Comparison of ENCODE assay signal across 25 mouse cellular contexts in the genomic region with DNA sequence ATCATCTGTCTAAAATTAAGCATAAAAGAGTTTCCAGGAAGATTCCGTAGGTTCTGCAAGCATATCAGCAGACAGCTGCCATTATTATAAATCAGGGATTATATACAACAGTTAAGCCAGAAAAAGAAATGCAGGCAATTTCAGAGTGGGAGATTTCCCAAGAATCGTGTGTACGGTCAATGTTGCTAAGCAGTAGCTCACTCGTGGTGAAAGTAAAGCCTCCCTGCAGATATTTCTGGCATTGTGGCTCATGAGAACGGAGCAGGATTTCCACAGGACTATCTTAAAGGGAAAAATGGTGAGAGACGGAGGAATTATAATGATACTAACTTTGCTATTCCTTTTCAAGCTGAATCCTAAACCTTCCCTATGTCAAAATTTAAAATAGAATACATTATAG.
A peak's percentile ranks its signal among the peaks of the same experiment; 100 is the strongest.
DNase-seq lines count a peak whose midpoint lies in the region; ATAC-seq and TF ChIP-seq lines count a peak whose summit lies in the region.
"Had no signal": no experiment of that assay in that cellular context is flagged by ENCODE, and none has a peak within 500 bp of the region (broad histone marks: within the 10 kb centered on the region; RNA-seq: fewer than 3 reads in every experiment).

No protein-coding gene starts in this region.

- H3K27ac ChIP-seq in hindbrain, embryonic 14.5 days, result peak overlapping the region; percentile 18; the same call in 1 of the 2 replicates
- no peak overlapping the region for H3K27ac ChIP-seq in hindbrain, postnatal 0 days
- 0 out of 2 replicates have a peak overlapping the region, but pooled peaks have one; percentile 27 for H3K27ac ChIP-seq in midbrain, postnatal 0 days (ENCODE audit: low read depth, low read length)
- H3K27ac ChIP-seq in midbrain, embryonic 14.5 days (replicated peaks; ENCODE audit: low read depth, low read length), result no peak overlapping the region
- H3K27ac ChIP-seq in embryonic facial prominence, embryonic 10.5 days (replicated peaks), result no peak overlapping the region
- H3K27ac ChIP-seq: forebrain, embryonic 10.5 days; forebrain, embryonic 13.5 days; heart, adult 2 months; heart, embryonic 10.5 days; heart, embryonic 13.5 days had no signal

- H3K4me2 ChIP-seq in hindbrain, embryonic 14.5 days (replicated peaks), result no peak overlapping the region
- no peak overlapping the region for H3K4me2 ChIP-seq in hindbrain, postnatal 0 days (ENCODE audit: low read depth, low read length)
- no peak overlapping the region for H3K4me2 ChIP-seq in midbrain, postnatal 0 days (ENCODE audit: low read depth, low read length, poor library complexity, severe bottlenecking)
- no peak overlapping the region for H3K4me2 ChIP-seq in midbrain, embryonic 14.5 days (ENCODE audit: low read length)
- H3K4me2 ChIP-seq: forebrain, embryonic 13.5 days; heart, embryonic 13.5 days had no signal

- H3K9ac ChIP-seq in hindbrain, embryonic 14.5 days, result no peak overlapping the region
- H3K9ac ChIP-seq in hindbrain, postnatal 0 days (replicated peaks; ENCODE audit: low read length), result no peak overlapping the region
- H3K9ac ChIP-seq in midbrain, postnatal 0 days (replicated peaks; ENCODE audit: low read length, poor library complexity, severe bottlenecking), result no peak overlapping the region
- no peak overlapping the region for H3K9ac ChIP-seq in midbrain, embryonic 14.5 days (replicated peaks; ENCODE audit: low read length)
- H3K9ac ChIP-seq: forebrain, embryonic 13.5 days; heart, embryonic 13.5 days had no signal

- H3K27me3 ChIP-seq in hindbrain, embryonic 14.5 days (ENCODE audit: control insufficient read depth, insufficient read depth, low read length), result no peaks in the 10 kb centered on the region
- H3K27me3 ChIP-seq in hindbrain, postnatal 0 days (ENCODE audit: insufficient read depth, low read length), result no peaks in the 10 kb centered on the region
- H3K27me3 ChIP-seq in midbrain, postnatal 0 days (ENCODE audit: insufficient read depth, low read length), result no peaks in the 10 kb centered on the region
- no peaks in the 10 kb centered on the region for H3K27me3 ChIP-seq in midbrain, embryonic 14.5 days (ENCODE audit: control insufficient read depth, insufficient read depth, low read length)
- H3K27me3 ChIP-seq in embryonic facial prominence, embryonic 10.5 days (replicated peaks; ENCODE audit: low read depth, poor library complexity, severe bottlenecking), result no peaks in the 10 kb centered on the region
- H3K27me3 ChIP-seq: forebrain, embryonic 13.5 days; heart, embryonic 13.5 days had no signal

- ATAC-seq in frontal cortex, adult (ENCODE audit: low TSS enrichment), result peak; percentile 89
- no peak for ATAC-seq in hindbrain, embryonic 14.5 days (ENCODE audit: low FRiP score)
- no peak for ATAC-seq in hindbrain, postnatal 0 days
- ATAC-seq in midbrain, postnatal 0 days (ENCODE audit: low FRiP score), result no peak
- ATAC-seq in midbrain, embryonic 14.5 days (ENCODE audit: low FRiP score, low TSS enrichment), result no peak
- ATAC-seq: activated CD4-positive, CD25-positive, alpha-beta regulatory T cell, adult 4 months; forebrain, embryonic 13.5 days; forebrain, embryonic 16.5 days; intestine, postnatal 0 days had no signal

- WGBS in hindbrain, embryonic 14.5 days, result 71% methylated on average over 6 of the region's 6 CpGs
- 42% methylated on average over 6 of the region's 6 CpGs for WGBS in hindbrain, postnatal 0 days
- 44% methylated on average over 6 of the region's 6 CpGs for WGBS in midbrain, postnatal 0 days
- WGBS in midbrain, embryonic 14.5 days, result 73% methylated on average over 6 of the region's 6 CpGs
- WGBS in embryonic facial prominence, embryonic 10.5 days, result 91% methylated on average over 6 of the region's 6 CpGs

- H3K4me3 ChIP-seq in hindbrain, embryonic 14.5 days (replicated peaks; ENCODE audit: low read length), result no peak overlapping the region
- H3K4me3 ChIP-seq in hindbrain, postnatal 0 days (ENCODE audit: low read length), result no peak overlapping the region
- no peak overlapping the region for H3K4me3 ChIP-seq in midbrain, postnatal 0 days (ENCODE audit: low read depth, low read length)
- no peak overlapping the region for H3K4me3 ChIP-seq in midbrain, embryonic 14.5 days (replicated peaks; ENCODE audit: low read depth, low read length)
- no peak overlapping the region for H3K4me3 ChIP-seq in embryonic facial prominence, embryonic 10.5 days
- H3K4me3 ChIP-seq: forebrain, embryonic 10.5 days; forebrain, embryonic 13.5 days; heart, adult 2 months; heart, embryonic 10.5 days; heart, embryonic 13.5 days had no signal

- TF ChIP-seq CTCF in hindbrain, postnatal 0 days (IDR thresholded peaks at IDR 0.05; ENCODE audit: low read depth), result no peak
- TF ChIP-seq CTCF in midbrain, postnatal 0 days (IDR thresholded peaks at IDR 0.05), result no peak

- H3K9me3 ChIP-seq in hindbrain, embryonic 14.5 days (ENCODE audit: control insufficient read depth, low read length), result no peaks in the 10 kb centered on the region
- no peaks in the 10 kb centered on the region for H3K9me3 ChIP-seq in hindbrain, postnatal 0 days (ENCODE audit: low read length)
- H3K9me3 ChIP-seq in midbrain, postnatal 0 days (ENCODE audit: low read length), result no peaks in the 10 kb centered on the region
- no peaks in the 10 kb centered on the region for H3K9me3 ChIP-seq in midbrain, embryonic 14.5 days (ENCODE audit: control insufficient read depth, low read length)
- H3K9me3 ChIP-seq in embryonic facial prominence, embryonic 10.5 days, result 0 out of 2 replicates have a peak, but pooled peaks cover 3% of the 10 kb centered on the region
- H3K9me3 ChIP-seq: forebrain, embryonic 13.5 days; heart, embryonic 10.5 days; heart, embryonic 13.5 days had no signal

- no peak for DNase-seq in frontal cortex, postnatal 14 days (ENCODE audit: low spot score in 2 of 2)
- DNase-seq in hindbrain, embryonic 14.5 days (ENCODE audit: low spot score), result no peak
- DNase-seq in hindbrain, postnatal 0 days (ENCODE audit: low spot score), result no peak
- peak; percentile 22 for DNase-seq in midbrain, postnatal 0 days (ENCODE audit: low spot score)
- DNase-seq in midbrain, embryonic 14.5 days, result no peak
- DNase-seq in telencephalon, adult 2 months (ENCODE audit: low read depth, low spot score), result peak; percentile 35
- DNase-seq in embryonic facial prominence, embryonic 10.5 days (ENCODE audit: low spot score), result no peak
- DNase-seq: adrenal gland, adult 8-10 months; adrenal gland, postnatal 25 days; cerebellum, adult 11 months; cerebellum, adult 2 months; cerebellum, postnatal 10 days; cerebellum, postnatal 36 days; embryo, embryonic 11 days; gastrocnemius, postnatal 25 days; heart, adult 2 months; heart, postnatal 14 days had no signal

- H3K36me3 ChIP-seq in hindbrain, embryonic 14.5 days (replicated peaks; ENCODE audit: control insufficient read depth, insufficient read depth), result no peaks in the 10 kb centered on the region
- no peaks in the 10 kb centered on the region for H3K36me3 ChIP-seq in hindbrain, postnatal 0 days (ENCODE audit: insufficient read depth, low read length)
- no peaks in the 10 kb centered on the region for H3K36me3 ChIP-seq in midbrain, postnatal 0 days (ENCODE audit: insufficient read depth, low read length)
- no peaks in the 10 kb centered on the region for H3K36me3 ChIP-seq in midbrain, embryonic 14.5 days (ENCODE audit: control insufficient read depth, insufficient read depth, low read length)
- H3K36me3 ChIP-seq in embryonic facial prominence, embryonic 10.5 days (replicated peaks), result peaks cover 16% of the 10 kb centered on the region

- peaks cover 19% of the 10 kb centered on the region for H3K4me1 ChIP-seq in hindbrain, embryonic 14.5 days (replicated peaks; ENCODE audit: control insufficient read depth, insufficient read depth, low read length)
- no peaks in the 10 kb centered on the region for H3K4me1 ChIP-seq in hindbrain, postnatal 0 days (ENCODE audit: insufficient read depth, low read length)
- peaks cover 4% of the 10 kb centered on the region for H3K4me1 ChIP-seq in midbrain, postnatal 0 days (ENCODE audit: insufficient read depth, low read length)
- H3K4me1 ChIP-seq in midbrain, embryonic 14.5 days (ENCODE audit: control insufficient read depth, insufficient read depth, low read length), result 0 out of 2 replicates have a peak, but pooled peaks cover 3% of the 10 kb centered on the region
- peaks cover 5% of the 10 kb centered on the region; the same call in 1 of the 2 replicates for H3K4me1 ChIP-seq in embryonic facial prominence, embryonic 10.5 days

Comparison
In these comparisons a context has a peak if more than half of its experiments do, and no peak if none do; other contexts are left out.
1. DNase-seq: peak in midbrain, postnatal 0 days (single experiment) and telencephalon, adult 2 months (single experiment); none in frontal cortex, postnatal 14 days (0 of 2), hindbrain, embryonic 14.5 days (single experiment), hindbrain, postnatal 0 days (single experiment), midbrain, embryonic 14.5 days (single experiment) and embryonic facial prominence, embryonic 10.5 days (single experiment).
2. H3K27ac ChIP-seq: peak in hindbrain, embryonic 14.5 days (single experiment) and midbrain, postnatal 0 days (single experiment); none in hindbrain, postnatal 0 days (single experiment), midbrain, embryonic 14.5 days (single experiment) and embryonic facial prominence, embryonic 10.5 days (single experiment).